ENCODE assay signal across 8 mouse cellular contexts in the genomic region with DNA sequence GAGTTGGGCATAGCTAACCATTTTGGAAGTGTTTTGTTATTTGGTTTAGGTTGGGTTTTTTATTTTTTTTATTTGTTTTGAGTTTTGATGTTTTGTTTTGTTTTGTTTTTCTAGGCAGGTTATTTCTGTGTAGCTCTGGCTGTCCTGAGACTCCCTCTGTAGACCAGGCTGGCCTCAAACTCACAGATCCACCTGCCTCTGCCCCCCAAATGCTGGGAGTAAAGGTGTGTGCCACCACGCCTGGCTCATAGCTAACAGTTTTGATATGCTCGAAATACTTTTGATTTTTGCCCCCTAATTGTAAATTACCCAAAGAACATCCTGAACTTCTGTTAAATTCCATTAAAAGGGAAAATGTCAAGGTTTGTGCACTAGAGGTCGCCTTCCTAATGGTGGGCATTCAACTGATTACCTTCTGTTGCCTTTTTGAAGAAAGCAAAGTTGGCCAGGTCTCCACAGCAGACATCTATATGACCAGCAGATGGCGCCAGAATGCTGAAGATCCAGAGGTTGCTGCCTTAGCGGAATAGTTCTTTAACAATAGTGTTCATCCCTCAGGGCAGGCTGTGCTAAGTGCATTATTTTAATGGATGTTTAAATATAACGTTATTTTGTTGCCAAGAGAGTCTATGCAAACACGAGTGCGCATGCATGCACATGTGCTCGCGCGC.
DNase-seq lines count a peak whose midpoint lies in the region; ATAC-seq lines count a peak whose summit lies in the region.

No protein-coding gene starts in this region.

- 38% methylated on average over 11 of the region's 11 CpGs for WGBS in hindbrain, embryonic 15.5 days

- no peak overlapping the region for H3K4me3 ChIP-seq in hindbrain, embryonic 15.5 days

- ATAC-seq in hindbrain, embryonic 15.5 days (ENCODE audit: low FRiP score, low read depth) = peak; percentile 96

- H3K9ac ChIP-seq in hindbrain, embryonic 15.5 days = no peak overlapping the region

- H3K27me3 ChIP-seq in hindbrain, embryonic 15.5 days = no peaks in the 10 kb centered on the region

- no peak overlapping the region for H3K27ac ChIP-seq in hindbrain, embryonic 15.5 days (replicated peaks)

- H3K4me1 ChIP-seq in hindbrain, embryonic 15.5 days (replicated peaks) = no peaks in the 10 kb centered on the region

- peak overlapping the region; percentile 36; the same call in 1 of the 2 replicates for H3K4me2 ChIP-seq in hindbrain, embryonic 15.5 days

- no peaks in the 10 kb centered on the region for H3K36me3 ChIP-seq in hindbrain, embryonic 15.5 days

- peak; percentile 16 for DNase-seq in T-cell, adult 2 months (ENCODE audit: low spot score)
- peak; percentile 85 for DNase-seq in cerebellum, adult 9-11 months
- peak; percentile 31 to 60 for DNase-seq in frontal cortex, postnatal 14 days (ENCODE audit: low spot score in 2 of 2)
- DNase-seq in layer of hippocampus, postnatal 25 days (ENCODE audit: extremely low spot score in 1 of 2, low spot score in 1 of 2) = peak; percentile 15 to 68
- peak; percentile 64 for DNase-seq in lung, postnatal 25 days (ENCODE audit: low spot score)
- DNase-seq in right cerebral cortex, postnatal 10 days (ENCODE audit: low spot score in 2 of 2) = peak; percentile 78 to 80
- DNase-seq in yolk sac, embryonic 10.5 days (ENCODE audit: low spot score) = peak; percentile 76

- no peaks in the 10 kb centered on the region for H3K9me3 ChIP-seq in hindbrain, embryonic 15.5 days

Comparison
In these comparisons a context has a peak if more than half of its experiments do, and no peak if none do; other contexts are left out.
1. DNase-seq: peak in every context shown above with its lines; median percentile 85 in cerebellum, adult 9-11 months; 79 in right cerebral cortex, postnatal 10 days; 76 in yolk sac, embryonic 10.5 days; 64 in lung, postnatal 25 days; 46 in frontal cortex, postnatal 14 days; 42 in layer of hippocampus, postnatal 25 days; 16 in T-cell, adult 2 months.